Mouse (Mus musculus) lung, embryonic 14.5 days (tissue): Measurements from ENCODE around the gene Fcer1g. TPM values are rescaled to one million over a fixed set of nuclear protein-coding genes. Genes with fewer than 3 reads are reported as not detected.

Experiments
- ATAC-seq: fragments of 200-750 bp; cut with Nextera tagmentation; 2 replicates; pipeline ENCODE4 v1.8.0; 2017; ENCODE audit warnings: mild to moderate bottlenecking, moderate TSS enrichment, moderate library complexity; ENCODE audit not compliant: insufficient read depth
- DNase-seq: peaks from one replicate; pipeline ENCODE4 v3.0.0-alpha.2; 2015
- H3K27ac ChIP-seq: fragments of 300-500 bp; sonication (generic); 2 replicates; pipeline ENCODE4 v1.5.1; 2014; ENCODE audit warnings: low read depth, mild to moderate bottlenecking, moderate library complexity
- H3K27me3 ChIP-seq: fragments of 300-500 bp; sonication (generic); 2 replicates; pipeline ENCODE4 v1.6.1; 2014; ENCODE audit warnings: low read length, control low read depth; ENCODE audit not compliant: insufficient read depth
- H3K36me3 ChIP-seq: fragments of 300-500 bp; sonication (generic); 2 replicates; pipeline ENCODE4 v1.6.1; 2014; ENCODE audit warnings: control low read depth; ENCODE audit not compliant: insufficient read depth
- H3K4me1 ChIP-seq: fragments of 300-500 bp; sonication (generic); 2 replicates; pipeline ENCODE4 v1.6.1; 2014; ENCODE audit warnings: antibody characterized with exemption, control low read depth; ENCODE audit not compliant: insufficient read depth
- H3K4me2 ChIP-seq: fragments of 300-500 bp; sonication (generic); 2 replicates; pipeline ENCODE4 v1.6.1; 2014; ENCODE audit warnings: mild to moderate bottlenecking
- H3K4me3 ChIP-seq: fragments of 300-500 bp; sonication (generic); 2 replicates; pipeline ENCODE4 v1.5.1; 2014; ENCODE audit warnings: low read depth, low read length
- H3K9ac ChIP-seq: fragments of 300-500 bp; sonication (generic); 2 replicates; pipeline ENCODE4 v1.6.1; 2014
- H3K9me3 ChIP-seq: fragments of 300-500 bp; sonication (generic); 2 replicates; pipeline ENCODE4 v1.6.1; 2016; ENCODE audit warnings: low read depth, low read length, control low read depth
- CTCF ChIP-seq: IDR thresholded peaks from 2 replicates; pipeline ENCODE4 v1.5.1; 2016; ENCODE audit warnings: antibody characterized with exemption, low read depth
- WGBS: fragments of 180-500 bp; shearing (Covaris S2); extraction: QIAGEN DNeasy Blood & Tissue Kit; methylation state at CpG from one replicate; pipeline ENCODE4 v1.1.7; 2014; 5-methylcytosine and 5-hydroxymethylcytosine counted together
- polyA plus RNA-seq: library from polyadenylated mRNA; unstranded; fragments of >200 nt; fragmentation: Nextera tagmentation; extraction: Ambion mirVana; gene quantifications from 2 replicates; pipeline ENCODE4 v1.2.1, GENCODE M21; 2014

Gene Fcer1g
- polyA plus RNA-seq, 1 experiment from 2014 or later: 44.2 TPM

DNA sequence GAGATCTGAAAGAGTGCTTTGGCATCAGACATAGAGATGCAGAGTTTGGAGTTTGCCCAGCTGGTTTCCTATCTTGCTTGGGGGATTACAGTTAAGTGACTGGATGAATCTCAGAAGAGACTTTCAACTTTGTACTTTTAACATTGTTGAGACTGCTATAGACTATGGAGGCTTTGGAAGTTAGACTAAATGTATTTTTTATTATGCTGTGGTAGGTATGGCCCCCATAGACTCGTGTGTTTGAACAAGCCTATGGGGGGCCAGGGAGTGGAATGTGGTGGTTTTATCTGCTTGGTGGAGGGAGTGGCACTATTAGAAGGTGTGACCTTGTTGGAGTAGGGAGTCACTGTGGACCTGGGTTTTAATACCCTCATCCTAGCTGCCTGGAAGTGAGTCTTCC lies 34.6 kb downstream of the Fcer1g start:
- 29% methylated on average over 1 of the region's 1 CpGs for WGBS
- Histone ChIP-seq H3K4me2 (no peak overlapping the region), H3K27ac (no peak overlapping the region), H3K4me3 (no peak overlapping the region), H3K36me3 (no peaks in the 10 kb centered on the region), H3K9me3 (no peaks in the 10 kb centered on the region), H3K27me3 (peaks cover 28% of the 10 kb centered on the region), H3K4me1 (no peaks in the 10 kb centered on the region; the same call in 1 of the 2 replicates), H3K9ac (no peak overlapping the region)
- ATAC-seq (no peak), DNase-seq (no peak)
- no peak for TF ChIP-seq CTCF

DNA sequence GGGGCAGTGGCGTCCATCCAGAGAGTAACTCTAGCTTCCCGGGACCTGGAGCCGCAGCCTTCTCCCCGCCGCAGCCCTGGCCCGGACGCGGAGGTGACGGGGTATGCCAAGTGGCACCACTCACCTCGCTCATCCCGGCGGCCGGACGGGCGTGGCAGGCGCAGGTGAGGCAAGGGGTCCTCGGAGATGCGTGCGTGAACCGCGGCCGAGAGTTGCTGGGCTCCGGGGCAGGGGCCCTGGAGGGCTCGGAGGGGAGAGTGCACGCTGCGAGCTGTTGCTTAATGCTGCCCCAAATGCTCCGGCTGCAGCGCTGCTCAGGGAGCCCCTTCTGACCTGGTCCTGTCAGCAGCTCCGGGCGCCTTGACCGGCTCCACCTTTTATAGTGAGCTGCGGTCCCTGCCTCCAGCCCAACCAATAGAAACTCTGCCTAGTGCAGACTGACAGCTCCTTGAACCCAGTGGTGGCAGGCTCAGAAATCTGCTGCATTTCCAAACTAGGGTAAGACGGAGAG lies 38.2 kb downstream of the Fcer1g start, which contains the start of gene Pcp4l1:
TSS of gene Pcp4l1 (minus strand) at position 382 of the 511 bp plus-strand sequence.
- Histone ChIP-seq H3K27ac (no peak within 1 kb of the TSS), H3K4me2 (peak within 1 kb of the TSS; percentile 88), H3K36me3 (no peaks in the 10 kb centered on the region), H3K9ac (peak within 1 kb of the TSS; percentile 46), H3K4me3 (peak within 1 kb of the TSS; percentile 51), H3K27me3 (peaks cover 51% of the 10 kb centered on the region), H3K4me1 (no peaks in the 10 kb centered on the region; the same call in 1 of the 2 replicates), H3K9me3 (no peaks in the 10 kb centered on the region)
- peak; percentile 68 for DNase-seq
- TF ChIP-seq CTCF: no peak
- ATAC-seq: peak; percentile 86
- under 1% methylated on average over 33 of the region's 33 CpGs for WGBS

GRCm38 (mm10) chr1:171195046-171195822 lies 38.9 kb downstream of the Fcer1g start:
- Histone ChIP-seq H3K9me3 (no peaks in the 10 kb centered on the region), H3K9ac (peak overlapping the region; percentile 46; the same call in 1 of the 2 replicates), H3K4me1 (no peaks in the 10 kb centered on the region; the same call in 1 of the 2 replicates), H3K4me3 (peak overlapping the region; percentile 51), H3K36me3 (no peaks in the 10 kb centered on the region), H3K27ac (no peak overlapping the region), H3K4me2 (peak overlapping the region; percentile 88), H3K27me3 (peaks cover 51% of the 10 kb centered on the region)
- ATAC-seq: 0 out of 2 replicates have a peak, but pooled peaks have one; percentile 12
- DNase-seq: peak; percentile 17
- WGBS: 8% methylated on average over 20 of the region's 20 CpGs
- TF ChIP-seq CTCF: no peak

GRCm38 (mm10) chr1:171193911-171194830 lies 40.0 kb downstream of the Fcer1g start:
- Histone ChIP-seq H3K27me3 (peaks cover 51% of the 10 kb centered on the region), H3K4me3 (no peak overlapping the region), H3K9ac (no peak overlapping the region), H3K4me2 (no peak overlapping the region; the same call in 1 of the 2 replicates), H3K36me3 (no peaks in the 10 kb centered on the region), H3K27ac (no peak overlapping the region), H3K9me3 (no peaks in the 10 kb centered on the region), H3K4me1 (peaks cover 6% of the 10 kb centered on the region)
- 31% methylated on average over 11 of the region's 11 CpGs for WGBS
- TF ChIP-seq CTCF: no peak
- ATAC-seq: no peak
- DNase-seq: no peak

DNA sequence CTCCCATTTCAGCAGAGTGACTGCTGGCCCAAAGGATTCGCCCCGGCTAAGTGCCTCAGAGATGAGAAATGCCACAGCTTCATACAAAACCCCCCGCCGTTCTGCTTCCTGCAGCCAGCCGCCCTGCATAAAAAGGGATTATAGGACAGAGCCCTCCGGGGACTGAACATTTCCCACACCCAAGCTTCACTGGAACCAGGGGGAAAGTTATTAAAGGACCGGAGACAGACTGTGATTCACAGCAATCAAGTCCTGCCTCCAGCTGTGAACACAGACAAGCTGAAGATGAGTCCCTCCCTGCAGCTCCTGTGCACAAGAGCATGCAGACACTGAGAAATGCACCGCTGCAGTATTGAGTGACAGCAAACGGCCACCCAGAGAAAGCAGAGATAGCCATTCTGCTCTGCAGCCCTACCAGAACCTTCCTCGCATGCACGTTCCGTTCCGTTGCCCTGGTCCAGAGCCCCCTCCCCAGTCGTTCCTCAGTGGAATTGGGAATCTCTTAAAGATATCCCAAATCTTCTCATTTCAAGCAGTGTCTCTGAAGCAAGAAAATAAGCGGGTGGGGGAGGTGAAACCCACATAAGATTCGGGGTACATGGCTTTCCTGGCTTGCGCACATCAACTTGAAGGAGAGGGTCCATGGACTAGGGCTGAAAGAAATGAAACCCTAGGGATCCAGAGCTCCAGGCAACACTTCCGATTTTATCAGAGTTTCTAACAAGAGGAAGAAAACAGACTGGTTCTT lies 40.9 kb downstream of the Fcer1g start:
- peak overlapping the region; percentile 10; the same call in 1 of the 2 replicates for H3K4me3 ChIP-seq
- no peak overlapping the region for H3K27ac ChIP-seq
- ATAC-seq (no peak), DNase-seq (peak; percentile 26)
- H3K9ac ChIP-seq: no peak overlapping the region
- no peak for TF ChIP-seq CTCF
- H3K4me1 ChIP-seq: peaks cover 10% of the 10 kb centered on the region
- H3K4me2 ChIP-seq: peak overlapping the region; percentile 44
- peaks cover 51% of the 10 kb centered on the region for H3K27me3 ChIP-seq
- WGBS: 7% methylated on average over 18 of the region's 18 CpGs
- H3K9me3 ChIP-seq: no peaks in the 10 kb centered on the region
- H3K36me3 ChIP-seq: no peaks in the 10 kb centered on the region

DNA sequence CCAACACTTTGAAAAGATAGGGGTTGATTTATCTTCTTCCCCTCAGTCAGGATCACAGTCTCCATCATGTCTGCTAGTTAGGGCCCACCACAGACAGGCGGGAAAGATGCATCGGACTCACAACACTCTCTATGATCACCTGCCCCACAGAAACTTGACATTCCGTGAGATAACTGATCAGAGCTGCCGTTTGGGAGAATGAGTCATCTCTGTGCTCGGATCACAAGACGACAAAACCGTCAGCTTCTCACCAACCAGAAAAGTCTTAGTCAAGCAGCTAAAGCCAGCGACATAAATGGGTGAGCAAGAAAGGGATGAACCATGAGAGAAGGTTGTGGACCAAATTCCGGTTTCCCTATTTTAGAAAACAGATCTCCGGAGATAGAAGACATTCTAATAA lies 41.9 kb downstream of the Fcer1g start:
- WGBS: 37% methylated on average over 10 of the region's 10 CpGs

More for the DNA sequence above, 41.9 kb downstream of the Fcer1g start:
- no peak overlapping the region for H3K9ac ChIP-seq
- H3K27ac ChIP-seq: no peak overlapping the region
- H3K9me3 ChIP-seq: no peaks in the 10 kb centered on the region
- H3K4me2 ChIP-seq: no peak overlapping the region
- no peak for TF ChIP-seq CTCF
- H3K4me3 ChIP-seq: no peak overlapping the region
- H3K27me3 ChIP-seq: peaks cover 51% of the 10 kb centered on the region
- DNase-seq (no peak), ATAC-seq (no peak)
- peaks cover 10% of the 10 kb centered on the region for H3K4me1 ChIP-seq
- no peaks in the 10 kb centered on the region for H3K36me3 ChIP-seq
